Mouse (Mus musculus) kidney, adult 2 months (tissue): ENCODE measurements at regions not wholly inside any gene's neighbourhood (a gene's known extent, or its start where the extent isn't known, plus 50 kb on each side); places are given as distances from the start of the nearest gene placed in this dataset.

Source experiments
- CTCF ChIP-seq: fragments of 200-500 bp; conservative IDR thresholded peaks from 2 replicates; pipeline ENCODE4 v1.5.1; 2011; ENCODE audit warnings: low read depth, mild to moderate bottlenecking, control low read depth, low read length, moderate library complexity, mixed read lengths; ENCODE audit not compliant: insufficient read depth, insufficient read length
- POLR2A ChIP-seq: fragments of 200-500 bp; IDR thresholded peaks from one replicate; pipeline ENCODE4 v1.6.1; 2011; ENCODE audit warnings: low read depth, low read length, control low read depth

- no peak for TF ChIP-seq POLR2A
- TF ChIP-seq CTCF: no peak
Observed at GRCm38 (mm10) chr10:111422057-111422456, 51.0 kb upstream of the Nap1l1 start.
